In genomic region chr3:98389305-98389704, GRCm38 (mm10) we compare ENCODE assay signal across 17 mouse cellular contexts. TPM values are rescaled to one million over a fixed set of nuclear protein-coding genes. Genes with fewer than 3 reads are reported as not detected.
DNase-seq lines count a peak whose midpoint lies in the region; ATAC-seq lines count a peak whose summit lies in the region.
"Had no signal": no experiment of that assay in that cellular context is flagged by ENCODE, and none has a peak within 500 bp of the region (broad histone marks: within the 10 kb centered on the region; RNA-seq: fewer than 3 reads in every experiment).

No protein-coding gene starts in this region.

- H3K9ac ChIP-seq in kidney, embryonic 14.5 days (ENCODE audit: low read depth, low read length), result no peak overlapping the region
- H3K9ac ChIP-seq: limb, embryonic 15.5 days had no signal

- ATAC-seq in frontal cortex, adult (ENCODE audit: low TSS enrichment), result peak; percentile 79
- ATAC-seq in kidney, embryonic 14.5 days (ENCODE audit: low FRiP score, low TSS enrichment), result peak; percentile 75; the same call in 1 of the 2 replicates
- ATAC-seq: Patski had no signal

- H3K4me2 ChIP-seq in kidney, embryonic 14.5 days (replicated peaks; ENCODE audit: low read depth, low read length), result no peak overlapping the region
- H3K4me2 ChIP-seq: limb, embryonic 15.5 days had no signal

- H3K27me3 ChIP-seq in kidney, embryonic 14.5 days (ENCODE audit: control insufficient read depth, insufficient read depth, low read length), result no peaks in the 10 kb centered on the region
- H3K27me3 ChIP-seq: limb, embryonic 15.5 days; Patski had no signal

- DNase-seq in cerebellum, adult 18-20 months, result peak; percentile 12 to 31
- no peak for DNase-seq in cerebellum, adult 9-10 months
- DNase-seq in frontal cortex, postnatal 25 days (ENCODE audit: low spot score in 2 of 2), result no peak
- no peak for DNase-seq in kidney, postnatal 25 days
- peak; percentile 49 for DNase-seq in brain, adult 2 months (ENCODE audit: low read depth, low spot score)
- no peak for DNase-seq in urinary bladder, postnatal 25 days (ENCODE audit: low spot score)
- DNase-seq: gastrocnemius, postnatal 25 days; kidney, postnatal 4 days; lung, adult 18-20 months; lung, postnatal 36 days; right cerebral cortex, postnatal 14 days; thymus, postnatal 4 days had no signal

- no peak overlapping the region for H3K27ac ChIP-seq in kidney, embryonic 14.5 days (ENCODE audit: low read depth, low read length)
- H3K27ac ChIP-seq: limb, embryonic 15.5 days; midbrain, embryonic 10.5 days had no signal

- no peak overlapping the region for H3K4me3 ChIP-seq in kidney, embryonic 14.5 days (ENCODE audit: low read length)
- H3K4me3 ChIP-seq: limb, embryonic 15.5 days; midbrain, embryonic 10.5 days had no signal

- H3K4me1 ChIP-seq in kidney, embryonic 14.5 days (ENCODE audit: control insufficient read depth, insufficient read depth, low read length), result peaks cover 8% of the 10 kb centered on the region; the same call in 1 of the 2 replicates
- H3K4me1 ChIP-seq: limb, embryonic 15.5 days had no signal

- 52% methylated on average over 3 of the region's 3 CpGs for WGBS in kidney, embryonic 14.5 days

- no peaks in the 10 kb centered on the region for H3K36me3 ChIP-seq in kidney, embryonic 14.5 days (ENCODE audit: control insufficient read depth, insufficient read depth, low read length)
- H3K36me3 ChIP-seq: limb, embryonic 15.5 days; midbrain, embryonic 10.5 days had no signal

- H3K9me3 ChIP-seq in kidney, embryonic 14.5 days (ENCODE audit: control insufficient read depth, low read length), result no peaks in the 10 kb centered on the region
- H3K9me3 ChIP-seq: limb, embryonic 15.5 days; midbrain, embryonic 10.5 days had no signal

RNA-seq across cellular contexts. Expression of gene Zfp697, which starts 7.0 kb away (rescaled TPM):
- 18.0 and 21.5 TPM in 2 replicates for polyA plus RNA-seq in kidney, embryonic 14.5 days (2014; fragmentation: Nextera tagmentation; extraction: Ambion mirVana)

RNA-seq across cellular contexts. Expression of gene Phgdh, which starts 49.5 kb away (rescaled TPM):
- polyA plus RNA-seq in kidney, embryonic 14.5 days (2014; fragmentation: Nextera tagmentation; extraction: Ambion mirVana), result 424 and 494 TPM in 2 replicates

Comparison
In these comparisons a context has a peak if more than half of its experiments do, and no peak if none do; other contexts are left out.
1. DNase-seq: peak in cerebellum, adult 18-20 months (2 of 2) and brain, adult 2 months (single experiment); none in cerebellum, adult 9-10 months (single experiment), frontal cortex, postnatal 25 days (0 of 2), kidney, postnatal 25 days (0 of 2) and urinary bladder, postnatal 25 days (single experiment).